Mouse (Mus musculus) liver, postnatal 0 days (tissue): ENCODE results near the gene Npnt.

Experiments
- CTCF ChIP-seq: sonication (generic); IDR thresholded peaks from 2 replicates; pipeline ENCODE4 v1.5.1; 2016; ENCODE audit warnings: antibody characterized with exemption, low read depth
- EP300 ChIP-seq: IDR thresholded peaks from 2 replicates; pipeline ENCODE4 v1.6.1; 2016; ENCODE audit warnings: antibody characterized with exemption, low read depth, mild to moderate bottlenecking

DNA sequence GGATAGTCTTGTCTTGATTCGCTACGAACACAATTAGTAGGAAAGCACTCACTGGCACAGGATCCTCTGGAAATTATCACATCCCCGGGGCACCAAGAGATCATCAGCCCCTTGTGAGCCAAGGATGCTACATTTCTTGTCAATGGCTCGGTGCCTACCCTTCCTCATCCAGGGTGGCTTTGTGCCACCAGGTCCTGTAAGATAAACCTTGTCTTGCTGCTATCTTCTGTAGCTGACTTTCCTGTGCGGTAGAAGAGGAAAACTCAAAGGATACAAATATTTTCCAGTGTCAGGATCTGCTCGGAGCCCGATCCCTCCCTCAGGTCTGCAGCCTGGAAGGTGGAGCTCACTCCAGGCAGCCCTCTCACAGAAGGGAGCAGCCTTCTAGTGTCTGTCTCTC lies 90.5 kb downstream of the Npnt start:
- TF ChIP-seq EP300 (no peak), CTCF (no peak)
